Mouse (Mus musculus): ENCODE data around the gene Mmp1b. TPM values are rescaled to one million over a fixed set of nuclear protein-coding genes. Genes with fewer than 3 reads are reported as not detected.
"Not testable (repeated sequence)": the region's sequence is repeated elsewhere in the genome, so short reads cannot be mapped to it uniquely, and the experiment has no call there.

Gene Mmp1b
- polyA plus RNA-seq (2015; fragmentation: Nextera tagmentation; extraction: Ambion mirVana), result not detected in 2 replicates

DNA sequence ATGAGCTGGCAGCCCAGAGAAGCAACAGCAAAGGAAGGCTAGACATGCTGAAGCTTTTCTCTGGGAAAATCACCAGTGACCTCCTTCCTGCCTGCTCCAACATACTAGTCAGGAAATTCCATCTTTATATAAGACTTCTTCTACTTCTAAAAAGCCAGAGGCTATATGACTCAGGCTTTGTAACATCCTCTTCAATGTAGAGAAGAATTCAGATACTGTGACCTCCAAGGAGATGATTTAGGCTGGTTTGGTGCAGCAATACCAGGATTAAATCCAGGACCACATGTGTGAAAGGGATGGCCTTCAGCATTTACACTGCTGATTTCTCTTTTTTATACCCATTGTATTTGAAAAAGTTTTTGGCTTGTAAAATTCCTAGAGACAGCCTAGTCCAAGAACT, at the start of gene Mmp1b:
Gene Mmp1b, minus strand, starts transcription at position 101 of the 400 bp plus-strand sequence.
- Histone ChIP-seq H3K27me3 (no peaks in the 10 kb centered on the region), H3K9me3 (replicated peaks) (no peaks in the 10 kb centered on the region; the same call in 1 of the 2 replicates), H3K36me3 (ENCODE audit: poor library complexity, severe bottlenecking) (no peaks in the 10 kb centered on the region), H3K9ac (no peak within 1 kb of the TSS), H3K4me2 (no peak within 1 kb of the TSS), H3K4me3 (no peak within 1 kb of the TSS), H3K4me1 (no peaks in the 10 kb centered on the region), H3K27ac (no peak within 1 kb of the TSS)
- no peak for ATAC-seq

DNA sequence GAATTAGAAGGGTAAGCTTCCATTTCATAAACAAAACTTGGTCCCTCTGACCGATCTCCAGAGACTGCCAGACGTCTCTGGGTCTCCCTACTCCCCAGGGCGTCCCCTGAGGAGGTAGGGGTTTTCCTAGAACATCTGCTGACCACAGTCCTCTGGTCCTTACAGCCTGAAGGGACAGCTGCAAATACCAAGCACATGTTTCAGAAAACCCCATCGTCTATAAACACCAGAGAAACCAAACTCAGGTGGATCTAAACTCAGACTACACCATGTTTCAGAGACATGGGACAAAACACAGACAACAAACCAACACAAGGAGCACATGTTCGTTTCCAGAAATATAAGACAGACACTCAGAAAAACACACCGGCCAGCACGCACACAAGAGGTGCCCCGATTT, 8.7 kb upstream of the Mmp1b start:
- not testable (repeated sequence) for H3K4me2 ChIP-seq; H3K4me1 ChIP-seq; ATAC-seq; H3K36me3 ChIP-seq (ENCODE audit: poor library complexity, severe bottlenecking); H3K4me3 ChIP-seq; H3K9ac ChIP-seq; H3K9me3 ChIP-seq (replicated peaks); H3K27me3 ChIP-seq; H3K27ac ChIP-seq
- 81% methylated on average over 8 of the region's 8 CpGs for WGBS

DNA sequence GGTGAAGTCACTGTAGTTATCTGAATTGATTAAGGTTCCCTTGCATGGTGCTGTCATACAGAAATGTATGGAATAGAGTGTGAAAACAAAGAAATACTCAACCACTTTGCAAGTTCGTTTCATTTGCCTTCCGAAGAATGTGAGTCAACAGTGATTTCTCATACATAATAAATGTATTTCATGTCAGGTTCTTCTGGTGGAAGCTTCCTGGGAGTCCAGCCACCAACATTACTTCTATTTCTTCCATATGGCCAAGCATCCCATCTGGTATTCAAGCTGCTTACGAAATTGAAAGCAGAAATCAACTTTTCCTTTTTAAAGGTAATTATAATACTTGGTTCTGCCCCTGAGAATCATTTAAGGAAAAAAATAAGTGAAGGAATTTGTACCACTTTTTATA, 33.3 kb downstream of the Mmp1b start:
- no peak for ATAC-seq
- Histone ChIP-seq H3K4me3 (no peak overlapping the region), H3K27me3 (no peaks in the 10 kb centered on the region), H3K36me3 (ENCODE audit: poor library complexity, severe bottlenecking) (no peaks in the 10 kb centered on the region), H3K4me2 (no peak overlapping the region), H3K27ac (no peak overlapping the region), H3K9ac (no peak overlapping the region), H3K4me1 (no peaks in the 10 kb centered on the region), H3K9me3 (replicated peaks) (no peaks in the 10 kb centered on the region)
- 83% methylated on average over 3 of the region's 3 CpGs for WGBS

DNA sequence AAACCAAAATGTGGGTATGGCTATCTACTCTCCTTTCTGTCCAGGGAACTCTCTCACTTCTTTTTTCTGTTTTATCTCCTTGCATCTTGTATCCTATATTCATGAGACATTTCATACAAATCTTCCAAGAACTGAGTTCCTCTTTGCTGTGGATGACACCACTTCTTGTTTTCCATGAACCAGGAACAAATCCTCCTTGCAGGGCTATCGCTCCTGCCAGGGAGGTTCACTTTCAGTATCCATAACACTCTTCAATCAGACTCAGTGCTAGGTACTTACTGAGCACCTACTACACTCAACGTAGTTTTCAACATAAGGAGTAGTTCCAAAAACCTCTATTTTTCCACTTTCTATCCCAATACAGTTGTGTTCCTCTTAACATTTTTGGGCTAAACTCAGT, 42.3 kb downstream of the Mmp1b start:
- H3K36me3 ChIP-seq (ENCODE audit: poor library complexity, severe bottlenecking), result no peaks in the 10 kb centered on the region
- H3K27me3 ChIP-seq, result no peaks in the 10 kb centered on the region
- no peaks in the 10 kb centered on the region for H3K9me3 ChIP-seq (replicated peaks)
- no peak overlapping the region for H3K4me2 ChIP-seq
- ATAC-seq, result no peak
- H3K27ac ChIP-seq, result no peak overlapping the region
- no peaks in the 10 kb centered on the region for H3K4me1 ChIP-seq
- no peak overlapping the region for H3K4me3 ChIP-seq
- 89% methylated on average over 2 of the region's 2 CpGs for WGBS
- H3K9ac ChIP-seq, result no peak overlapping the region

DNA sequence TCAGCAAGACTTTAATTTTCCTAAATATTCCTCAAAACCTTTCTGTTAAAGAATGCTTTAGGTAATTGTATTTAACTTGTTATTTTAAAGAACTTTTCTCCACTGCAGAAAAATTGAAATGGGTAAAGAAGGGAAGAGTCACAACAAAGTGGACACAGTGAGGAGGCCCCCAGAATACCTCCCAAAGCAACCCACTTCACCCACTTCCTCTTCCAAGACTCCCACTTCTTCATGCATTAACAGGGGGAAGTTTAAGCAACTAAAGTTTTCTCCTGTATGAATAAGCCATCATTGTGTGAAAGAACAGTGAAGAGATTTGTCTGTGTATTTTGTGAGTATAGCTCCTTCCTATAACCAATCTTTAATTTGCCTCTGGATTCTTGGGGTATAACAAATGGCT, 43.7 kb downstream of the Mmp1b start, which contains the start of gene Mmp12:
Gene Mmp12, plus strand, starts transcription at position 275 of the 400 bp plus-strand sequence.
- Histone ChIP-seq H3K36me3 (ENCODE audit: poor library complexity, severe bottlenecking) (no peaks in the 10 kb centered on the region), H3K9me3 (replicated peaks) (no peaks in the 10 kb centered on the region), H3K4me1 (no peaks in the 10 kb centered on the region), H3K4me3 (no peak within 1 kb of the TSS), H3K9ac (no peak within 1 kb of the TSS), H3K27me3 (no peaks in the 10 kb centered on the region), H3K4me2 (no peak within 1 kb of the TSS), H3K27ac (no peak within 1 kb of the TSS)
- ATAC-seq, result no peak

DNA sequence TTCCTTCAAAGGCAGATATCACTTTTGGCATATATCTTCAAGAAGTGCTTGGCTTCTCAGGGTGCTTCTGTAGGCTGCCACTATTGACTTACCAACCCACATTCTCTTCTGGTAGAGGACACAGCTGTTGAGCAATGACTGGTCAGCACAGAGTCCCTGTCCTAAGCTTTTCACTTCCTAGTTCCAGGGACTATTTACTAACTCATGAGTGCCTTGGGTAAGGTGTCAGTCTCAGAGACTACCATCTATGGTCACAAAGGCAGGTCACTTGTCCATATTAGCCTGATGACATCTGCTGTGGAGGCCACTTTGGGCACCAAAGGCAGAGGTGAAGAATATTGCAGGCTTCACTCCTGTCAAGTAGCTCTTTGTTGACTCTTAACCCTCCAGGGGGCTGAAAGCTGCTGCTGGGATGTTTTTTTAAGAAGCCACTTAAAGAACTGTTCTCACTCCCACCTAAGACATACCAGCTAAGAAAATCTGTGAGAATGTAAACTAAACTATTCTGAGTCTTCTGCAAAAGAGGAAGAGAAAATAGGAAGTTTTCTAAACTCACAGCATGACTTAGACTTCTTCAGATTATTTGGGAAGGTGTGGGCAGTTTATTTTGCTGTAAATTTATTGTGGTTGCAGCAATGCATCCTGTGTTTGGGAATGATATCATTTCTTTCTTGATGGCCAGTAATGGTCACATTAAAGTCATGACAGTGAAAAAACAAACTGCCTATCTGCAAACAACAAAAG, 50.9 kb downstream of the Mmp1b start:
- no peak overlapping the region for H3K9ac ChIP-seq
- H3K4me3 ChIP-seq, result no peak overlapping the region
- no peaks in the 10 kb centered on the region for H3K27me3 ChIP-seq
- no peaks in the 10 kb centered on the region for H3K4me1 ChIP-seq
- ATAC-seq, result no peak
- H3K4me2 ChIP-seq, result no peak overlapping the region
- H3K36me3 ChIP-seq (ENCODE audit: poor library complexity, severe bottlenecking), result no peaks in the 10 kb centered on the region
- no peaks in the 10 kb centered on the region for H3K9me3 ChIP-seq (replicated peaks)
- H3K27ac ChIP-seq, result no peak overlapping the region

DNA sequence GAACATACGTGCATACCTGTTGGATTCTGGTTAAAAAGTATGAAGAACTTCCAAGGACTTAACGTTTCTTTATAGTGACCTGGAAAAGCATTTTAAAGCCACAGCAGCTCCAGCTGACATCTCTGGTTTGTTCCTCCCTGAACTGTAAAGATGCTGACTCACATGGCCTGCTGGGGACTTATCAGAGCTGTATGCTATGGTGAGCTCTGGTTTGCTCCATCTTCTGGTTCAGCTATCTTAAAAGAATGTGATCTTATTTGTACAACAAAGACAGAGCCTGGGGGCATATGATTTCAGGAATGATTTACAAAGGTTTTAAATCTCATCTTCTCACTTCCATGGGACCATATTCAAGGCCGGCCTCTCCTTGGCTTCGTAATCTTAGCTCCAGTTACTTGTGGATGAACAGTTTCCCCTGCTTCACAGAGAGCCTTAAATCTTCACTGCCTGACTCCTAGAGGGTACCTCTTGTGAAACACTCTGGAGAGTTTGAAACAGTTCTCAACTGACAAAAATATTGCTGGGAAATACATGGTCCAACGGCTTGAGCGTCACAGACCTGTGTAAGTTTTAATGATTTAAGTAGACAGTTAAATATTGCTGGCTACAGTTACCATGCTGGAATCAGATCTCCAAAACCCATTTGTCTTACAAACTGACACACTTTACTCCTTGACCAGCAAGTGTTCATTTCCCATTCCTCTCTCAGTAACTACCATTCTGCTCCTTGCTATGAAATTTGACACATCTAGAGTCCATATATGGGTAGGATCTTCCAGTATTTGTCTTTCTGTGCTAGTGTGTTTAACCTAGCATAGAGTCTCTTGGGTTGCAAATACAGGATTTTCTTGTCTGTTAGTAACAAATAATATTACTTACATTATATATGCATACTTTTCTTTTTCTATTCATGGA, 51.8 kb downstream of the Mmp1b start:
- 91% methylated on average over 5 of the region's 6 CpGs for WGBS

DNA sequence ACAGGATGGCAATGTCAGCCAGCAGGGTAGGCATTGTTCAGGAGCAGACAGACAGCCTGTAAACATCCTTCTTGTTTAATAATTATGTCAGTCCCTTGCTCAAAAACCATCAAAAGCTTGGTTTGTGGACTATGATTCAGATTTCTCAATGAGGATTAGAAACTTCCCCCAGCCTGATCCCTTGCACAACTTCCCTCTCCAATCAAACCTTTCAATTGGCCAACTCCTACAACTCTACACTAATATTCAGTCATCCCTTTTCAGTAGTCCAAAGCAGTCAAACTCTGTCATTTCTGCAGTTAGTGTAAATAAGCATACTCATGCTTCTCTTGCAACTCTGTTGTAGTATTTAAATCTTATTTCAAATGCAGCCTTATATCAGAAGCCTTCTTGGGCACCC, 56.0 kb downstream of the Mmp1b start:
- no peak overlapping the region for H3K4me2 ChIP-seq
- H3K4me1 ChIP-seq, result no peaks in the 10 kb centered on the region
- H3K27me3 ChIP-seq, result no peaks in the 10 kb centered on the region
- no peaks in the 10 kb centered on the region for H3K36me3 ChIP-seq (ENCODE audit: poor library complexity, severe bottlenecking)
- no peak overlapping the region for H3K9ac ChIP-seq
- H3K9me3 ChIP-seq (replicated peaks), result no peaks in the 10 kb centered on the region
- H3K4me3 ChIP-seq, result no peak overlapping the region
- no peak for ATAC-seq
- no peak overlapping the region for H3K27ac ChIP-seq

More for the DNA sequence above, 51.8 kb downstream of the Mmp1b start:
- Histone ChIP-seq H3K9me3 (replicated peaks) (no peaks in the 10 kb centered on the region), H3K27me3 (no peaks in the 10 kb centered on the region), H3K36me3 (ENCODE audit: poor library complexity, severe bottlenecking) (no peaks in the 10 kb centered on the region), H3K27ac (no peak overlapping the region), H3K4me2 (no peak overlapping the region), H3K9ac (no peak overlapping the region), H3K4me3 (no peak overlapping the region), H3K4me1 (no peaks in the 10 kb centered on the region)
- ATAC-seq, result no peak

Other genes starting within 250 kb of the Mmp1b start
- 24.8 and 26.8 TPM in 2 replicates for gene Dync2h1, start 203.6 kb downstream of the Mmp1b start, polyA plus RNA-seq (2015; fragmentation: Nextera tagmentation; extraction: Ambion mirVana)
- gene Dcun1d5, start 203.5 kb downstream of the Mmp1b start, polyA plus RNA-seq (2015; fragmentation: Nextera tagmentation; extraction: Ambion mirVana), result 126 and 134 TPM in 2 replicates
- not detected in 2 replicates for gene Mmp13, start 115.5 kb downstream of the Mmp1b start, polyA plus RNA-seq (2015; fragmentation: Nextera tagmentation; extraction: Ambion mirVana)
- gene Mmp12, start 43.7 kb downstream of the Mmp1b start, polyA plus RNA-seq (2015; fragmentation: Nextera tagmentation; extraction: Ambion mirVana), result not detected in 2 replicates
- gene Mmp3, start 57.8 kb upstream of the Mmp1b start, polyA plus RNA-seq (2015; fragmentation: Nextera tagmentation; extraction: Ambion mirVana), result not detected in 2 replicates
- not detected in 2 replicates for gene Mmp10, start 114.3 kb upstream of the Mmp1b start, polyA plus RNA-seq (2015; fragmentation: Nextera tagmentation; extraction: Ambion mirVana)
- gene Mmp8, start 170.4 kb upstream of the Mmp1b start, polyA plus RNA-seq (2015; fragmentation: Nextera tagmentation; extraction: Ambion mirVana), result not detected in 2 replicates
- not detected in 2 replicates for gene Mmp27, start 183.3 kb upstream of the Mmp1b start, polyA plus RNA-seq (2015; fragmentation: Nextera tagmentation; extraction: Ambion mirVana)
- gene Mmp20, start 240.2 kb upstream of the Mmp1b start, polyA plus RNA-seq (2015; fragmentation: Nextera tagmentation; extraction: Ambion mirVana), result not detected in 2 replicates

Measured in forebrain, embryonic 13.5 days (tissue).